Mouse (Mus musculus) liver, postnatal 0 days (tissue): Measurements from ENCODE around the gene AU022252.

Experiments used
- CTCF ChIP-seq: sonication (generic); IDR thresholded peaks from 2 replicates; pipeline ENCODE4 v1.5.1; 2016; ENCODE audit warnings: antibody characterized with exemption, low read depth
- EP300 ChIP-seq: IDR thresholded peaks from 2 replicates; pipeline ENCODE4 v1.6.1; 2016; ENCODE audit warnings: antibody characterized with exemption, low read depth, mild to moderate bottlenecking

DNA sequence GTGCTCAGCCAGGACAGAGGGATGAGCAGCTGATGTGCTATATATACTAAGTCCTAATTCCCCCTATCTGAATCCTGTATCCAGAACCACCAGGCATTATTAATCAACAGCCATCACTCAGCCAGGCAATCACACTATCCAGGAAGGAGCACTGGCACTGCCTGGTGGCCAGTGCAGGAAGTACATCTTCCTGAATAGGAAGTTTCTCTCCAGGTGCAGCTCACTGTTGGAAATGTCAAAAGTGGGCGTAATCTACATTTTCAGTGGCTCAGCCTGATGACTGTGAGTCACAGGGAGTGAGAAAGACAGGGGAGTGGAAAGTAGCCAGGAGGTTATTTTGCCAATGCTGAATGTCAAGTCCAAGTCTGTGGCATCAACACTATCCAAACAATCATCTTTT is 8.8 kb downstream of the AU022252 start:
- TF ChIP-seq CTCF (peak; percentile 92), EP300 (no peak)
